Mouse (Mus musculus) midbrain, embryonic 14.5 days (tissue): ENCODE results near the gene Kiss1r. TPM values are rescaled to one million over a fixed set of nuclear protein-coding genes. Genes with fewer than 3 reads are reported as not detected.

Source experiments
- ATAC-seq: fragments of 200-750 bp; cut with Nextera tagmentation; 2 replicates; pipeline ENCODE4 v1.8.0; 2017; ENCODE audit warnings: moderate number of reproducible peaks, moderate library complexity; ENCODE audit not compliant: low FRiP score, low TSS enrichment
- DNase-seq: peaks from one replicate; pipeline ENCODE4 v3.0.0-alpha.2; 2015
- H3K27ac ChIP-seq: fragments of 300-500 bp; sonication (generic); replicated peaks from 2 replicates; pipeline ENCODE4 v1.5.1; 2014; ENCODE audit warnings: mild to moderate bottlenecking, low read depth, low read length, moderate library complexity
- H3K27me3 ChIP-seq: fragments of 300-500 bp; sonication (generic); 2 replicates; pipeline ENCODE4 v1.6.1; 2014; ENCODE audit warnings: low read length, control low read depth, mixed read lengths; ENCODE audit not compliant: control insufficient read depth, insufficient read depth
- H3K36me3 ChIP-seq: fragments of 300-500 bp; sonication (generic); 2 replicates; pipeline ENCODE4 v1.6.1; 2014; ENCODE audit warnings: low read length, control low read depth; ENCODE audit not compliant: control insufficient read depth, insufficient read depth
- H3K4me1 ChIP-seq: fragments of 300-500 bp; sonication (generic); 2 replicates; pipeline ENCODE4 v1.6.1; 2014; ENCODE audit warnings: mild to moderate bottlenecking, antibody characterized with exemption, low read length, control low read depth; ENCODE audit not compliant: control insufficient read depth, insufficient read depth
- H3K4me2 ChIP-seq: fragments of 300-500 bp; sonication (generic); 2 replicates; pipeline ENCODE4 v1.6.1; 2014; ENCODE audit warnings: mild to moderate bottlenecking, low read length, moderate library complexity
- H3K4me3 ChIP-seq: fragments of 300-500 bp; sonication (generic); replicated peaks from 2 replicates; pipeline ENCODE4 v1.5.1; 2014; ENCODE audit warnings: low read depth, low read length
- H3K9ac ChIP-seq: fragments of 300-500 bp; sonication (generic); replicated peaks from 2 replicates; pipeline ENCODE4 v1.6.1; 2014; ENCODE audit warnings: mild to moderate bottlenecking, low read length, moderate library complexity
- H3K9me3 ChIP-seq: fragments of 300-500 bp; sonication (generic); 2 replicates; pipeline ENCODE4 v1.6.1; 2016; ENCODE audit warnings: low read length, control low read depth, mixed read lengths; ENCODE audit not compliant: control insufficient read depth
- WGBS: fragments of 180-500 bp; shearing (Covaris S2); extraction: QIAGEN DNeasy Blood & Tissue Kit; methylation state at CpG from one replicate; pipeline ENCODE4 v1.1.7; 2014; 5-methylcytosine and 5-hydroxymethylcytosine counted together
- polyA plus RNA-seq: library from polyadenylated mRNA; unstranded; fragments of >200 nt; fragmentation: Nextera tagmentation; extraction: Ambion mirVana; gene quantifications from 2 replicates; pipeline ENCODE4 v1.2.1, GENCODE M21; 2014

Gene Kiss1r
- polyA plus RNA-seq, 1 experiment from 2014 or later = 2.4 TPM

DNA sequence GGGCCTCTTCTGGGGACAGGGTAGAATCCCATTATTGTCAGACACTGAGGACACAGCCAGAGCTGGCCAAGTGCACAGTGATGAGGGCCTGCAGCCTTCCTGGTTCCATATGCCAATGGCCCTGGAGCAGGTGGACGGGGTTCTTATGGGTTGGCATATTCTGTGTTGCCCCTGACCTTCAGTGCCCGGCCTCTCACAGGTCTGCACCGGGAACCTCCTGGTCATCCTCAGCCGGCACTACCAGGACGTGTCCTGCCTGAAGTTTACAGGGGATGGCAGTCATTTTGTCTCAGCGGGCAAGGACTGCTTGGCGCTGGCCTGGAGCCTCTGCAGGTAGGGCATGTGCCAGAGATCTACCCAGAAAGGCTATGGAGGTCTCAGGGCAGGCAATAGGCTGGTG, 48.0 kb downstream of the Kiss1r start:
- H3K27ac ChIP-seq = no peak overlapping the region
- H3K36me3 ChIP-seq = peaks cover 62% of the 10 kb centered on the region
- WGBS = 95% methylated on average over 7 of the region's 7 CpGs
- DNase-seq = no peak
- no peak overlapping the region for H3K4me3 ChIP-seq
- H3K4me2 ChIP-seq = no peak overlapping the region
- no peak overlapping the region for H3K9ac ChIP-seq
- peaks cover 6% of the 10 kb centered on the region; the same call in 1 of the 2 replicates for H3K4me1 ChIP-seq
- peaks cover 6% of the 10 kb centered on the region; the same call in 1 of the 2 replicates for H3K27me3 ChIP-seq
- no peak for ATAC-seq
- H3K9me3 ChIP-seq = no peaks in the 10 kb centered on the region

DNA sequence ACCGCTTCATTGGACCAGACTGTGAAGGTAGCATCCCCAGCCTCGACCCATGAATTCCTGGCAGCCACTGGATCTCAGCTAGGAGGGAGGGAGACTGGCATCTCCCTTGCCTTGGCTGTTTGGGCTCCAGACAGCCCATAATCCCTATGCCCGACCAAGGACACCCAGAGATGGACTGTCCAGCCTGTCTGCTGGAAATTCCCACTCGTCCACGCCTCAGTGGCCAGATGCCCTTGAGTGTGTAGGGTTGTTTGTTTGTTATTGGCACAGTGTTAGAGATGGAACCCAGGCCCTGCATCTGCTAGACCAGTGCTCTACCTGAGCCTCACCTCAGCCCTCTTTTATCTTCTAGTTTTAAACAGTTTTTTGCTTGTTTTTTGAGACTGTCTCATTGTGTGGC, 48.6 kb downstream of the Kiss1r start:
- no peak for DNase-seq
- Histone ChIP-seq H3K27me3 (peaks cover 12% of the 10 kb centered on the region; the same call in 1 of the 2 replicates), H3K4me1 (peaks cover 6% of the 10 kb centered on the region; the same call in 1 of the 2 replicates), H3K4me3 (no peak overlapping the region), H3K36me3 (peaks cover 62% of the 10 kb centered on the region), H3K4me2 (no peak overlapping the region), H3K27ac (no peak overlapping the region), H3K9ac (no peak overlapping the region), H3K9me3 (no peaks in the 10 kb centered on the region)
- no peak for ATAC-seq
- WGBS = 94% methylated on average over 5 of the region's 5 CpGs

DNA sequence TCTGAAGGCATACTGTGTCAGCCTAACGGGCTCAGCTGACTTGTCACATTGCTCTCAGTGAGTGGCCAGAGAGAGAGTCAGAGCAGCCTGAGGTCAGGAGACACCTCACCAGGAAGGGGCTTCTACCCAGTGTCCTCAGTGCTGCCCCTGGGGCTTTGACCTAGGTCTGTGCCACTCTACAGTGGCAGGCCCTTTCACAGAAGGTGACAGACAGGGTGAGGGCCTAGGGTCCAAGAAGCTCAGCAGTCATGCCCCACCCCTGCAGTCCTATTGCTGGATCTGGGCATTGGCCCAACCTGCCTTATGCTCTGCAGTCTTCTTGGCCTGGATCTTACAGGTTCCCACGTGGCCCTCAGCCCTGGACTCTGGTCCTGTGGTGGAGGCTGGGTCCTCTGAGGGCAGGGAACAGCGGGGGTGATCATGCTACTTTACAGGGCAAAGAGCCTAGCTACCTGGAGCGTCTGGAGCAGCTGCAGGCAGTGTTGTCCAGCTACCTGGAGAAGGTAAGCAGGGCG, 50.2 kb downstream of the Kiss1r start:
- Histone ChIP-seq H3K27ac (no peak overlapping the region), H3K9me3 (no peaks in the 10 kb centered on the region), H3K27me3 (peaks cover 28% of the 10 kb centered on the region; the same call in 1 of the 2 replicates), H3K9ac (no peak overlapping the region), H3K4me2 (no peak overlapping the region), H3K4me3 (no peak overlapping the region), H3K4me1 (no peaks in the 10 kb centered on the region; the same call in 1 of the 2 replicates), H3K36me3 (peaks cover 62% of the 10 kb centered on the region)
- WGBS = 96% methylated on average over 5 of the region's 5 CpGs
- ATAC-seq (no peak), DNase-seq (no peak)

DNA sequence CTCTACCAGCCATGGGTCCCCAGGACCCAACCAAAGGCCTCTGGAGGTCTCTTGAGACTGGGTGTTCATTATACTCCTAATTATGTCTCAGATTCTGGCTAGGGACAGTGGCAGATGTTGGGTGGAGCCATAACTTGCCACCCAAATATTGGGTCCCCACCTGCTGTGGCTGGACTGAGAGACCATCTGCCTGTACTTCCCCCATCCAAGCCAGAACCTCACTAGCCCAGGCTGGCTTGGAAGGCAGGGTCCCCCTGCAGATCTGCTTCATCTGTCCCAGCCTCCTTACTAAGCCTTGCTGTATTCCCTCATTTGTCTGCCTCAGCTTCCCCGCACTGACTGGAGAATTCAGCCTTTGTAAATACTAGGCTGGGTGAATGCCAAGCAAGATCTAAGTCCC, 51.4 kb downstream of the Kiss1r start:
- Histone ChIP-seq H3K4me3 (no peak overlapping the region), H3K27me3 (peaks cover 31% of the 10 kb centered on the region; the same call in 1 of the 2 replicates), H3K9ac (no peak overlapping the region), H3K27ac (no peak overlapping the region), H3K4me2 (no peak overlapping the region), H3K9me3 (no peaks in the 10 kb centered on the region), H3K36me3 (peaks cover 51% of the 10 kb centered on the region), H3K4me1 (no peaks in the 10 kb centered on the region; the same call in 1 of the 2 replicates)
- DNase-seq (no peak), ATAC-seq (no peak)
- WGBS = 73% methylated on average over 1 of the region's 1 CpGs

DNA sequence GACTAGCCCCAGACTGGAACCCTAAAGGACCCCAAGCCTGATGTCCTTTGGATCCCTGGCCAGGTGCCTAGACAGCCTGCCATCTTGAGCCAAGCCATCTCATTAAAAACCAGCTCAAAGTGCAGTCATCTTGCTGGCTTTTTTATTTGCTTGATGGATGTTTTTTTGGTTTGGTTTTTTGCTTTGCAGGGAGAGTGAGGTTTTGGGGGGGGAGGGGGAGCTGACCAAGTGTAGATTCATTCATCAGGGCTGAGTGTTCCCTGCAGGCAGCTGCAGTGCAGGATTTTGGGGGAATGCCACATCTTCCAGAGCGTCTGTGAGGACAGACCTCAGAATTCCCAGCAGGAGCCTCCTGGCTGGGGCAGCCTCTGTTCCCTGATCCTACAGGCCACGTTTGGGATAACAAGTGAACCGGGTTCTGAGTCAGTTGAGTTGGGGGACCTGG, 52.4 kb downstream of the Kiss1r start:
- H3K9ac ChIP-seq = no peak overlapping the region
- H3K4me3 ChIP-seq = no peak overlapping the region
- no peak overlapping the region for H3K27ac ChIP-seq
- DNase-seq (no peak), ATAC-seq (no peak)
- H3K9me3 ChIP-seq = no peaks in the 10 kb centered on the region
- H3K27me3 ChIP-seq = peaks cover 31% of the 10 kb centered on the region; the same call in 1 of the 2 replicates
- 12% methylated on average over 3 of the region's 3 CpGs for WGBS
- peaks cover 48% of the 10 kb centered on the region for H3K36me3 ChIP-seq
- no peaks in the 10 kb centered on the region; the same call in 1 of the 2 replicates for H3K4me1 ChIP-seq
- no peak overlapping the region for H3K4me2 ChIP-seq

DNA sequence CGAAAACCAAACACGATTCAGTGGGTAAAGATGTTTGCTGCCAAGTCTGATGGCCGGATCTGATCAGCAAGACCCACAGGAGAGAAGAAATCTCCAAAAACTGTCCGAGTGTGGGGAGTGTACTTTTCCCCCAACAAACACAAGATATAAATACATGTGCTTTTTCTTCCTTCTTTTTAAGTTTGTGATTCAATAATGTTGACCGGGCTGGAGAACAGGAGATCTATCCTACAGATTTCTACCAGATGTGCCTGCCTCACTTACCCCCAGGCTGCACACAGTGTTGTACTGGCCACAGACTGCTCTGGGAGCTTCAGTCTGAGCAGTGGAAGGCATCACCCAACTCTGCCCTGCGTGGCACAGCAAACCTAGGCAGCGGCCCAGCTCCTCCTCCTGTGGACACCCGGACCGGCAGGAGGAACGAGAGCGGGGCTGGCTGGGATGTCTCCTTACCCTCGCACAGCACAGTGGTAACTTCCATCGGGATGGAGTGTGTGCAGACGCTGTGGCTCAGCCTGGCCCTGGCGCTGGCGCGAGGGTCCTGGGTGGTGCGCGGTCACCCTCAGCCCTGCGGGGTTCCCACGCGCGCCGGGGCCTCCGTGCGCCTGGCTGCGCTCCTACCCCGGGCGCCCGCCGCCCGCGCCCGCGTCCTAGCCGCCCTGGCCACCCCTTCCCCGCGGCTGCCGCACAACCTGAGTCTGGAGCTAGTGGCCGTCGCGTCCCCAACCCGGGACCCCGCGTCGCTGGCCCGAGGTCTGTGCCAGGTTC, 53.8 kb downstream of the Kiss1r start, which contains the start of gene Grin3b:
Grin3b (plus strand) TSS at position 301 of the 768 bp plus-strand sequence.
- Histone ChIP-seq H3K9ac (0 out of 2 replicates have a peak within 1 kb of the TSS, but pooled peaks have one; percentile 6), H3K27ac (no peak within 1 kb of the TSS), H3K4me1 (no peaks in the 10 kb centered on the region; the same call in 1 of the 2 replicates), H3K36me3 (peaks cover 42% of the 10 kb centered on the region), H3K9me3 (no peaks in the 10 kb centered on the region), H3K27me3 (peaks cover 31% of the 10 kb centered on the region; the same call in 1 of the 2 replicates), H3K4me2 (peak within 1 kb of the TSS; percentile 48), H3K4me3 (peak within 1 kb of the TSS; percentile 22)
- ATAC-seq (no peak), DNase-seq (no peak)
- WGBS = 8% methylated on average over 47 of the region's 47 CpGs

DNA sequence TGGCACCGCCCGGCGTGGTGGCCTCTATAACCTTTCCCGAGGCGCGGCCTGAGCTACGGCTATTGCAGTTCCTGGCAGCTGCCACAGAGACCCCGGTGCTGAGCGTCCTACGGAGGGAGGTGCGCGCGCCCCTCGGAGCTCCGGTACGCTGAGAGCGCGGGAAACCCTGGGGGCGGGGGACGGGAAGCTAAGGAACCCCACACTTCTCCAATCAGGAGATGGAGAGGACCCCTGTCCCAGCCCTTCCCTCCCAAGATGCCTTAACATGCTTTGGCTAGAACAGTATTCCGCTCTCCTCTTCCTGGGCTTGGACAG, 54.4 kb downstream of the Kiss1r start:
- no peak overlapping the region for H3K27ac ChIP-seq
- peaks cover 42% of the 10 kb centered on the region for H3K36me3 ChIP-seq
- H3K9ac ChIP-seq = 0 out of 2 replicates have a peak overlapping the region, but pooled peaks have one; percentile 6
- DNase-seq (no peak), ATAC-seq (no peak)
- no peaks in the 10 kb centered on the region; the same call in 1 of the 2 replicates for H3K4me1 ChIP-seq
- WGBS = 4% methylated on average over 21 of the region's 21 CpGs
- H3K4me3 ChIP-seq = peak overlapping the region; percentile 22
- peak overlapping the region; percentile 48 for H3K4me2 ChIP-seq
- peaks cover 31% of the 10 kb centered on the region; the same call in 1 of the 2 replicates for H3K27me3 ChIP-seq
- H3K9me3 ChIP-seq = no peaks in the 10 kb centered on the region
